Mouse (Mus musculus): ENCODE measurements around the gene Polr2l. TPM values are rescaled to one million over a fixed set of nuclear protein-coding genes. Genes with fewer than 3 reads are reported as not detected.

Gene Polr2l
- polyA plus RNA-seq, 2 experiments from 2014 or later: 19.4 to 20.8 TPM

- no peak for ATAC-seq
Observed at GRCm38 (mm10) chr7:141484186-141485120, 9.5 kb upstream of the Polr2l start.

- no peak for ATAC-seq
Observed at GRCm38 (mm10) chr7:141483114-141483653, 8.3 kb upstream of the Polr2l start.

DNA sequence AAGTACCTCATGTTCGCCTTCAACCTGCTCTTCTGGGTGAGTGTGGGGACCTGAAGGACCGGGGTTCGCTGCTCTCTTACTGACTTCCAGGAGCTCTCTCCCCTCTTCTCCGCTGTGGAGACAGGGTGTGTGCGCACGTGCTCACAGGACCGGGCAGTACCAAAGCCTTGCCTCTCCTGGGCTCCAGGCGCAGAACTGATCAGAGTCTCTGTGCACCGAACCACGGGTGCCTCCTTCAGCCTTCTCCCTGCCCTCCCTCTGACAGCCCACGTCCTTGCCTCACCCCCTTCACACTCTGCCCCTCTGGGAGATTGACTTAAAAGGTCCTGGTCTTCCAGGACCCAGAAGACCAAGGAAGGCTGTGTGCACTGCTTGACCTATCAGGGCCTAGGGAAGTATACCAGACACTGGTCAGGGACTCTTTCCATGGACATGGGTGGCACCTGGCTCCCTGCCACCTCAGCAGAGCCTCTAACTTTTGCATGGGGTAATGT is 7.6 kb upstream of the Polr2l start:
- no peak for ATAC-seq

GRCm38 (mm10) chr7:141481498-141482401 is 6.8 kb upstream of the Polr2l start:
- ATAC-seq: peak; percentile 25

DNA sequence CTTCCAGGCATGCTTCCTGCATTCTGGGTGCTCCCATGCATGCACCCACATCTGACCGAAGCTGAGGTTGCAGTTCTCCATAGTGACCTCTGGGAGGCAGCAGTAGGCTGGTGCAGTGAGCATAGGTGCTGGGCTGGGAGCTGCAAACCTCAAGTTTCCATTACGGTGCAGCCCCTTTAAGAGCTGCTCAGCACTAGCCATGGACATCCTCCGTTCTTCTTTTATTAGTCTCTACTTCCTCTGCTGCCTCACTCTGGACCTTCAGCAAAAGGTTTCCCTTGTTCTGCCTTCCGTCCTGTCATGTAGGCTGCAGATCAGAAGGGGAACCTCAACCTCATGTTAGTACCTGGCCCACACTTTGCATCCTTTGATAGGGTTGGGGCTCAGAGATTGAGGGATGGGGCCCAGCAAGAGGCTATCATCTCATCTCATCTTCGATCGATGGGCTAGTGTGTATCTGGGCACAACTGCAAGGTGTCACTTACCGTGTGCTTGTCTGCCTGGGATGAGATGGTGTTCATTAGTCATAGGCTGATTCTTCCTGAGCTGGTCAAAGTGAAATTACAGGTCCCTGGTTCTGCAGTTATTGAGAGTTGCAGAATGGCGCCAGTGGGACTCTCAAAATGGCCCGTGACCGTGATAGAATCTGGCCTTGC is 6.0 kb upstream of the Polr2l start:
- ATAC-seq: peak; percentile 93

DNA sequence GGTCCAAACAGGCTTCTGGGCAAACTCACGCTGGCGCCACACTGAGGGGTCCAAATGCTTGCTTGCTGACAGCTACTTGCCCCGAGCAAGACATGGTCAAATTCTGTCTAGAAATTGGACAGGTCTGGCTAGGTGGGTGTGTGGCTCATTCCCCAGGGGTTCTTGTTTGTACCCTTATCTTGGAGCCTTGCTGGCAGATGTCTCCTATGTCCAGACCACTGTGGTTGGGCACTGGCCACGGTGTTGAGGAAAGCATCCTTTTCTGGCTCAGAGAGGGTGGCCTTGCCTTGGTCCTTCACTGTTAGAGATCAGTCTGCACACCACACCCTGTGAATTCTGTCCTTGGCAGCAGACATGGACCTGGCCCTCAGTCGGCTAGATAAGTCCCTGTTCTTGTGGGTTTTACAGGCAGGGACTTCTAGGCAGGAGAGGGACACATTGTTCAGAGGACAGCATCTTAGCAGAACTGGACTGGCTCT is 3.4 kb upstream of the Polr2l start:
- no peak for ATAC-seq

DNA sequence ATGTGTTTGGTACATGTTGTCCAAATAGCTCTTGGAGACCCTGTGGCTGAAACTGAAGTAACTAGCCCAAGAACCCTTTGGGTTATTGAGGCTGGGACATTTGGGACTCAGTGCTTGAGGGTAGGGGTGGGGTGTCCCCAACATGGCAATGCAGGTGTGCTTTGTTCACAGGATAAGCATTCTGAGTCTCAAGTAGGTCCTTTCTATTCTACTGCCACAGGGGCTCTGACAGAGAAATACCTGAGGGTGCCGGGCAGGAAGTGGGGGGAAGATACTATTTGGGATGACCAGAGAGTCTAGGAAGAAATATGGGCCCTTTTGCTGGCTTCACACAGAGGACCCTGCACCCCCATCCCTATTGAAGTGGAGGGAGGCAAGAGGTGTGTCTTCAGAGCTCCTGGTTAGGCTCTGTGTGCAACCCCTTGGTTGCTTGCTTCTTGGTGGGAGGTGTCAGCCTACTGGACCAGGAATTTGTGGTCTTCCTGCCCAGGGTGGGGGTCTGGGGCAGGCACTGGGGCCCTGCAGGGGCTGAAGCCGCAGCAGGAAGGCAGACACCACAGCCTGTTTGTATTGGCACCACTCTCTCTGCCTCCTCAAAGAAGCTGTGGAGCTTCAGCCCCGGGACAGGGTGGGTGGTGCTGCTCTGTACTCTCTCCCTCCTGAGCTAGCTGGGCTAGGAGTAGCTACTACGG is 2.8 kb upstream of the Polr2l start:
- ATAC-seq: no peak

DNA sequence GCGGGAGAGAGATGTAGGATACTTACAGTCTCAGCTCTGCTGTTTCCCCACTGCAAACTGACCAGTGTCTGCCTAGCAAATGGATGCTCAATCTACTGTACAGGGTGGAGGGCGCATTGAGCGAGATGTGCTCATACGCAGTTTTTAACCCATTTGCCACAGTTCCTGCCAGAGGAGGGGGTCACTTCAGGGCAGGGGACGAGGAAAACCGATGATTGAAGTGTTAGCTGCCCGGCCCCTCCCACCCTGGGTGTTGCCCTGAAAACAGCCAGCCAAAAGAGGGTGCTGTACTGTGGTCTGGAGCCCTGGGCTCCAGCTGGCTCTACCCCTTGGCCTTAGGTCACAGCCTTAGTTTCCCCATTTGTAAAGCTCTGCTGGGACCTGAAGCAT is 2.0 kb upstream of the Polr2l start:
- no peak for ATAC-seq

DNA sequence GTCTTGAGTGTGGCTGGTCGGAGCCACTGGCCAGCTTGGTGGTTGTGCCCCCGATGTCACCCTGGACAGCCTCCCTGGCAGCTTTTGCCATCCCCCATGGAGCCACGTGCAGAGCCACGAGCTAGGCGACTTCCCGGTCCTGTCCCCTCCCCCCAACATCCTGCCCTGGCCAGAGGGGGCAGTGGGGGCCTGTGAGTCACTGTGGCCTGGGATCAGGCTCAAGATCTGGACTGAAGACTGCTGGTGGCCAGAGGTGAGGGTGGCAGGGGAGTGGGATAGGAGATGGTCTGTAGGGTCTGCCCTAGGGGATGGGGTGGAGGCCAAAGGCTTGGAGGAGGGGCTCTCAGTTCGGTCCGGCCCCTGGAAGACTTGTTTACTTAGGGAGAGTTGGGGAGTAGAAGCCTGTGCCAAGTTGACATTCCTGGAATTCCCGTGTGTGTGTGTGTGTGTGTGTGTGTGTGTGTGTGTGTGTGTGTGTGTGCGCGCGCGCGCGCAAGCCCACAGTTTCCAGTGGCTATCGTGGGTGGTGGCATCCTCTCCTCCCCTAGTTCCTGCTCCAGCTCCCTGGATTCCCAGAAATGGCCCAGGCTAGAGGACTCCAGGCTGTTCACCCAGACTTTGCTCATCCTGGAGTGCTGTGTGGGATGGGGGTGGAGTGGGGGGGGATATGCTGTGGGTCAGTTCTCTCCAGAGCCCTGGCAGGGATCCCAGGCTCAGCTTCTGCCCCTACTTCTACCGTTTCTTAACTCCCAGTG is 1.5 kb upstream of the Polr2l start:
- no peak for ATAC-seq

- ATAC-seq: no peak
Observed at GRCm38 (mm10) chr7:141475805-141476158, 850 bp upstream of the Polr2l start.

DNA sequence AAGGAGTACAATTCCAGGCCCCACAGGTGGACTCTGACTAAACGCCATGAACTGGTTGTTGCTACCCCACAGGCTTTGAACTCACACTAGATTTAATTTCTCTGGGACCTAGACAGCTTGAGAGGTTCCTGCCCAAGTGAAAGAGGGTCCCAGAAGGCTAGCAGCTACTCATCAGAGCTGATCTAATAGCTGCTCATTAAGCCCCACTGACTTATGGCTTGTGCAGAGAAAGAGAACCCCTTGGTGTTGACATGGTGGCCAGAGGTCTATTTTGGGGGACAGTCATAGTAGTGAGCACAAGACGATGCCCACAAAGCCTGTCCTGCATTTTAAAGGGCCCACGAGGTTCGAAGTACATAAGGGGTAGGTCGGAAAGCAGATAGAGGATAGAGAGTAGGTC is 772 bp downstream of the Polr2l start:
- ATAC-seq: no peak

GRCm38 (mm10) chr7:141472763-141473162 is 2.2 kb downstream of the Polr2l start:
- ATAC-seq: no peak

DNA sequence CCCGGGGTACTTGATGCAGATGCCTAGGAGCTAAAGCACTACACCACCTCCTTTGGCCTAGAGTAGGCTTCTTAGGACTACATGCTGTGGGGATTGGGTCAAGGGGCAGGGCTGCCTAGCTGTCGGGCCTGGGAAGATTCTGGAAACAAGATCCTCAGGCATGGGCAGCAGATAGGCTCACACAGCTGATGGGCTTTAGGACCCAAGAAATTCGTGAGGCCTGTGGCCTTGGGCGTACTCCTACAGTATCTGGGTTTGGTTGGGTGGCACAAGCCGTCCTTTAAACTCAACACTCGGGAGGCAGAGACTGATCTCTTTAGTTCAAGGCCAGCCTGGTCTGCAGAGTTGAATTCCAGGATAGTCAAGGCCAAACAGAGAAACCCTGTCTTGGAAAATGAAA is 2.7 kb downstream of the Polr2l start:
- no peak for ATAC-seq

GRCm38 (mm10) chr7:141471236-141471635 is 3.7 kb downstream of the Polr2l start:
- ATAC-seq: no peak

DNA sequence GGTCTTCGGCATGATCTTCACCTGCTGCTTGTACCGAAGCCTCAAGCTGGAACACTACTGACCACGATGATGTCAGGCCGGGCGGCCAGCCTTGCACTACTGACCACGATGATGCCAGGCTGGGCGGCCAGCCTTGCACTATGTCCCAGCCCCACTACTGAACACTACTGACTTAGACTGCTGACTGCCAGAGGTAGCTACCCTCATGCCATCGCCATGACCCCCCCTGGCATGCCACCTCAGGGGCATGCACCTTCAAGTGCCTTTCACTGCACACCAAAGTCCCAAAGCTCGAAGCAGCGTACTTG is 4.3 kb downstream of the Polr2l start:
- ATAC-seq: no peak

GRCm38 (mm10) chr7:141469901-141470636 is 4.9 kb downstream of the Polr2l start:
- no peak for ATAC-seq

DNA sequence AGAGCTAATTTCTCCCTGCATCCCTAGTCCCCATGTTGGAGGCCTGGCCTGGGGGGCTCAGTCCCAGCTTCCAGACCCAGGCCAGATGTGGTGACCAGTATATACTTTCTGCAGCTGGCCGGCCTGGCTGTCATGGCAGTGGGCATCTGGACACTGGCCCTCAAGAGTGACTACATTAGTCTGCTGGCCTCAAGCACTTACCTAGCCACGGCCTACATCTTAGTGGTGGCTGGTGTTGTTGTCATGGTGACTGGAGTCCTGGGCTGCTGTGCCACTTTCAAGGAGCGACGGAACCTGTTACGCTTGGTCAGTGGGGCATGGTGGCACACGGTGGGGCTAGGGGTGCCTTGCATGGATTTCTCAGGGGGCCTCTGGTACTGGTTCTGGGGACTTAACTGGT is 5.6 kb downstream of the Polr2l start:
- no peak for ATAC-seq

DNA sequence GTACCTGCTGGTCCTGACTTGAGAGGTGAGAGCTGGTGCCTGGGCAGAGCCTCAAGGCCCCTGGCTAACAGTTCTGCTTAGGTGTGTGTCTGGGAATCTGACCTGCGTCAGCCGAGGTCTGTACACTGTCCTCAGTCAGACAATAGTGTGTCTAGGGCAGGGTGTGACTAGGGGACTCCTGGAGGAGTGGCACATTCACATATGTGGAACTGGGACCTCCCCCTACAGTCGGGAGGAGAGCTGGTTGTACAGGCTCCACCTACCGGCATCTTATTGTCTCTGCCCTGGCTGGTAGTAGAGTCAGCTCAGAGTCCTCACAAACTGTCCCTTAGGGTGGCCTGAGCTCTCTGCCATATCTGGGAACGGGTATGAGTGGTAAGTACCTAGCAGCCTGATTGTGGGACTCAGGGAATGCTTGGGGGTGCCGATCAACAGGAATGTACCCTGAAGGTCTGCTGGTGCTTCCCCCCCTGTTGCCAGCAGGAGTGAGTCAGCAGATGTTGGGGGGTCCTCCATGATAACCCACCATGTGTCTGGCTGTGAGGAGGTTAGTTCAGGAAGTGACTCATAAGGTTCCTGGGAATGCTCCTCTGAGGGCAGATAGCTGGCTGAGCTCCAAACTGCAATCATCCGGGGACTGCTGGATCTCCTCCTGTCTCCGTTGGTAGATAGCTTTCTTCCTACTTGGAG is 6.3 kb downstream of the Polr2l start:
- peak; percentile 50 for ATAC-seq

DNA sequence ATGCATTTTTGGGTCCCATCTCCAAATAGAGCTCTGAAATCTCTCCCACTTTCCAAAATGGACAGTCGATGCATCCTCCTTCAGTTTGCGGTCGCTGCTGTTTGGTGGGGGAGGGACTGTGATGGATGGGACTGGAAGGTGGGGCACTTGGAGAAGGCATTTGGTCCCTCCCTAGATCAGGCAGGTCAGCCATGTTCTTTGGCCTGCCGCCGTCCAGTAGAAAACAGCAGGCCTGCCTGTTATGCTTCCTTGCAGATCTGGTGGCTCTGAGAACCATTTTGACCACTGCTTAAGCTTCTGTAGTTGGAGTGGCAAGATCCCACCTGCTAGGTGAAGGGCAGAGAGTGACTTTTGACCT is 6.8 kb downstream of the Polr2l start:
- no peak for ATAC-seq
